Comparison of ENCODE assay signal across 13 mouse cellular contexts in the genomic region with DNA sequence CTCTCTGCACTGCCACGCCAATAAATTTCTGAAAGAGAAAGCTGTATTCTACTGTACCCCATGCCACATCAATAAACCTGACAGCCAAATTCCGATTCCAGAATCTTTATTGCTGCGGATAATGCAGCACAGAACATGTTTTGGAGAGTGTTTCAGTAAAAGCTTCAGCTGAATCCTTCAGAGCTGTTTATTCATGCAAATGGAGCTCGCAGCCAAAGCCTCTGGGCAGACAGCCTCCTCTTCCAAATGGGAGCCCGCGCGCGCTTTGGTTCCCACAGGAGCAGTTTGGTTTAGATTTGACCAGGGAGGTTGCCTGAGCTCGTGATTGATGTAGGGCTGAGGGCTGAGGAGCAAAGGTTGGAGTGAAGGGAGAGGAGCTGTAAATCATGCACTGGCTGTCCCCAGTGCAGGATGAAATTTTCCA. TPM values are rescaled to one million over a fixed set of nuclear protein-coding genes. Genes with fewer than 3 reads are reported as not detected.
DNase-seq lines count a peak whose midpoint lies in the region; ATAC-seq and TF ChIP-seq lines count a peak whose summit lies in the region.
"Had no signal": no experiment of that assay in that cellular context is flagged by ENCODE, and none has a peak within 500 bp of the region (broad histone marks: within the 10 kb centered on the region; RNA-seq: fewer than 3 reads in every experiment).

No protein-coding gene starts in this region.

- H3K4me3 ChIP-seq in lung, embryonic 14.5 days (ENCODE audit: low read depth, low read length): no peak overlapping the region
- no peak overlapping the region for H3K4me3 ChIP-seq in lung, postnatal 0 days (ENCODE audit: low read depth, low read length)
- no peak overlapping the region for H3K4me3 ChIP-seq in hindbrain, postnatal 0 days (ENCODE audit: low read length)
- no peak overlapping the region for H3K4me3 ChIP-seq in neural tube, embryonic 13.5 days

- no peak overlapping the region for H3K9ac ChIP-seq in lung, embryonic 14.5 days
- no peak overlapping the region for H3K9ac ChIP-seq in lung, postnatal 0 days (replicated peaks; ENCODE audit: low read depth)
- no peak overlapping the region; the same call in 1 of the 2 replicates for H3K9ac ChIP-seq in hindbrain, postnatal 0 days (replicated peaks; ENCODE audit: low read length)
- H3K9ac ChIP-seq in neural tube, embryonic 13.5 days: 0 out of 2 replicates have a peak overlapping the region, but pooled peaks have one; percentile 46

- TF ChIP-seq EP300 in lung, postnatal 0 days (IDR thresholded peaks at IDR 0.05): no peak

- H3K9me3 ChIP-seq in lung, embryonic 14.5 days (ENCODE audit: low read depth, low read length): no peaks in the 10 kb centered on the region
- H3K9me3 ChIP-seq in lung, postnatal 0 days (ENCODE audit: low read length): no peaks in the 10 kb centered on the region
- no peaks in the 10 kb centered on the region for H3K9me3 ChIP-seq in hindbrain, postnatal 0 days (ENCODE audit: low read length)
- H3K9me3 ChIP-seq in neural tube, embryonic 13.5 days: no peaks in the 10 kb centered on the region

- H3K4me2 ChIP-seq in lung, embryonic 14.5 days: no peak overlapping the region
- H3K4me2 ChIP-seq in lung, postnatal 0 days (replicated peaks; ENCODE audit: low read depth, low read length): no peak overlapping the region
- 0 out of 2 replicates have a peak overlapping the region, but pooled peaks have one; percentile 10 for H3K4me2 ChIP-seq in hindbrain, postnatal 0 days (ENCODE audit: low read depth, low read length)
- peak overlapping the region; percentile 36 for H3K4me2 ChIP-seq in neural tube, embryonic 13.5 days

- 22% methylated on average over 9 of the region's 9 CpGs for WGBS in lung, embryonic 14.5 days
- 24% methylated on average over 9 of the region's 9 CpGs for whole genome bisulfite sequencing in lung, postnatal 0 days
- 19% methylated on average over 9 of the region's 9 CpGs for WGBS in hindbrain, postnatal 0 days
- 7% methylated on average over 9 of the region's 9 CpGs for WGBS in neural tube, embryonic 13.5 days

- H3K4me1 ChIP-seq in lung, embryonic 14.5 days (ENCODE audit: insufficient read depth): 0 out of 2 replicates have a peak, but pooled peaks cover 7% of the 10 kb centered on the region
- H3K4me1 ChIP-seq in lung, postnatal 0 days (ENCODE audit: insufficient read depth, low read depth, low read length): no peaks in the 10 kb centered on the region
- H3K4me1 ChIP-seq in hindbrain, postnatal 0 days (ENCODE audit: insufficient read depth, low read length): peaks cover 12% of the 10 kb centered on the region
- H3K4me1 ChIP-seq in neural tube, embryonic 13.5 days (replicated peaks): peaks cover 31% of the 10 kb centered on the region

- H3K27me3 ChIP-seq in lung, embryonic 14.5 days (ENCODE audit: insufficient read depth, low read length): no peaks in the 10 kb centered on the region
- no peaks in the 10 kb centered on the region for H3K27me3 ChIP-seq in lung, postnatal 0 days (replicated peaks; ENCODE audit: insufficient read depth, low read length)
- no peaks in the 10 kb centered on the region for H3K27me3 ChIP-seq in hindbrain, postnatal 0 days (ENCODE audit: insufficient read depth, low read length)
- H3K27me3 ChIP-seq in neural tube, embryonic 13.5 days: no peaks in the 10 kb centered on the region

- TF ChIP-seq CTCF in lung, embryonic 14.5 days (IDR thresholded peaks at IDR 0.05; ENCODE audit: low read depth): no peak
- TF ChIP-seq CTCF in lung, postnatal 0 days (IDR thresholded peaks at IDR 0.05): no peak
- no peak for TF ChIP-seq CTCF in hindbrain, postnatal 0 days (IDR thresholded peaks at IDR 0.05; ENCODE audit: low read depth)

- no peaks in the 10 kb centered on the region for H3K36me3 ChIP-seq in lung, embryonic 14.5 days (ENCODE audit: insufficient read depth)
- H3K36me3 ChIP-seq in lung, postnatal 0 days (ENCODE audit: insufficient read depth, low read length): no peaks in the 10 kb centered on the region
- no peaks in the 10 kb centered on the region for H3K36me3 ChIP-seq in hindbrain, postnatal 0 days (ENCODE audit: insufficient read depth, low read length)
- H3K36me3 ChIP-seq in neural tube, embryonic 13.5 days: no peaks in the 10 kb centered on the region

- no peak overlapping the region for H3K27ac ChIP-seq in lung, embryonic 14.5 days (ENCODE audit: low read depth)
- H3K27ac ChIP-seq in lung, postnatal 0 days (ENCODE audit: low read length): no peak overlapping the region
- H3K27ac ChIP-seq in hindbrain, postnatal 0 days: peak overlapping the region; percentile 6
- peak overlapping the region; percentile 84 for H3K27ac ChIP-seq in neural tube, embryonic 13.5 days (replicated peaks)

- peak; percentile 67 for ATAC-seq in frontal cortex, adult (ENCODE audit: low TSS enrichment)
- ATAC-seq in lung, embryonic 14.5 days (ENCODE audit: insufficient read depth): 0 out of 2 replicates have a peak, but pooled peaks have one; percentile 11
- no peak for ATAC-seq in lung, postnatal 0 days
- peak; percentile 30; the same call in 1 of the 2 replicates for ATAC-seq in hindbrain, postnatal 0 days
- ATAC-seq in neural tube, embryonic 13.5 days (ENCODE audit: low read depth): peak; percentile 80

- DNase-seq in frontal cortex, postnatal 36 days (ENCODE audit: low spot score in 2 of 2): no peak
- DNase-seq in lung, embryonic 14.5 days: peak; percentile 46
- DNase-seq in lung, postnatal 0 days (ENCODE audit: low spot score): no peak
- peak; percentile 65 for DNase-seq in hindbrain, postnatal 0 days (ENCODE audit: low spot score)
- DNase-seq in ovary, postnatal 14 days (ENCODE audit: low spot score): no peak
- no peak for DNase-seq in thymus, postnatal 10 days (ENCODE audit: low spot score in 2 of 2)
- DNase-seq: adrenal gland, postnatal 14 days; cerebellum, adult 18-20 months; heart, adult 18-20 months; lung, adult 2 months had no signal

RNA-seq across cellular contexts. Expression of a gene that starts 17.7 kb away (rescaled TPM):
- 0.31 and 0.61 TPM in 2 replicates for polyA plus RNA-seq in lung, embryonic 14.5 days (2014; fragmentation: Nextera tagmentation; extraction: Ambion mirVana)
- polyA plus RNA-seq in lung, postnatal 0 days (2015; fragmentation: Nextera tagmentation; extraction: Ambion mirVana): 0.13 and 0.19 TPM in 2 replicates
- total RNA-seq in hindbrain, postnatal 0 days (2014; rRNA removed): 0.40 and 0.89 TPM in 2 replicates
- 1.5 and 1.8 TPM in 2 replicates for polyA plus RNA-seq in hindbrain, postnatal 0 days (2015; fragmentation: Nextera tagmentation; extraction: Ambion mirVana)
- 1.5 and 2.2 TPM in 2 replicates for polyA plus RNA-seq in neural tube, embryonic 13.5 days (2015; fragmentation: Nextera tagmentation; extraction: Ambion mirVana)
- total RNA-seq: adrenal gland, postnatal 14 days had no signal
- polyA plus RNA-seq: stomach, embryonic 14.5 days had no signal

Comparison
In these comparisons a context has a peak if more than half of its experiments do, and no peak if none do; other contexts are left out.
1. DNase-seq: peak in lung, embryonic 14.5 days (single experiment) and hindbrain, postnatal 0 days (single experiment); none in frontal cortex, postnatal 36 days (0 of 2), lung, postnatal 0 days (single experiment), ovary, postnatal 14 days (single experiment) and thymus, postnatal 10 days (0 of 2).
2. H3K27ac ChIP-seq: peak in hindbrain, postnatal 0 days (single experiment) and neural tube, embryonic 13.5 days (single experiment); none in lung, embryonic 14.5 days (single experiment) and lung, postnatal 0 days (single experiment).
3. H3K4me2 ChIP-seq: peak in hindbrain, postnatal 0 days (single experiment) and neural tube, embryonic 13.5 days (single experiment); none in lung, embryonic 14.5 days (single experiment) and lung, postnatal 0 days (single experiment).